Mouse (Mus musculus): ENCODE results near the gene Efcab8.
"Not testable (repeated sequence)": the region's sequence is repeated elsewhere in the genome, so short reads cannot be mapped to it uniquely, and the experiment has no call there.

Gene Efcab8

DNA sequence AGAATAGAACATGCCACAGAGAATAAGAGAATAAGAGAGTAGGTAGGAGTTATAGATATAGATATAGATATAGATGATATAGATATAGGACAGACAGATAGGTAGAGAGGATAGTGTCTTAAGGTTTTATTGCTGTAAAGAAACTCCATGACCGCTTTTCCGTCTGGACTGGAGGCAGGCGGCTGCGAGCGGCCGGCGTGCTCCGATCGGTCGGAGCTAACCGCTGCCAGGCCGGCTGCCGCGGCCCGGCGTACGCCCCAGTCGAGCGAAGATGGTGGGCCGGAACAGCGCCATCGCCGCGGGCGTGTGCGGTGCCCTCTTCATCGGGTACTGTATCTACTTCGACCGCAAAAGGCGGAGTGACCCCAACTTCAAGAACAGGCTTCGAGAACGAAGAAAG, 46.2 kb downstream of the Efcab8 start:
- in situ Hi-C loops (cut with MboI): not testable (repeated sequence)

DNA sequence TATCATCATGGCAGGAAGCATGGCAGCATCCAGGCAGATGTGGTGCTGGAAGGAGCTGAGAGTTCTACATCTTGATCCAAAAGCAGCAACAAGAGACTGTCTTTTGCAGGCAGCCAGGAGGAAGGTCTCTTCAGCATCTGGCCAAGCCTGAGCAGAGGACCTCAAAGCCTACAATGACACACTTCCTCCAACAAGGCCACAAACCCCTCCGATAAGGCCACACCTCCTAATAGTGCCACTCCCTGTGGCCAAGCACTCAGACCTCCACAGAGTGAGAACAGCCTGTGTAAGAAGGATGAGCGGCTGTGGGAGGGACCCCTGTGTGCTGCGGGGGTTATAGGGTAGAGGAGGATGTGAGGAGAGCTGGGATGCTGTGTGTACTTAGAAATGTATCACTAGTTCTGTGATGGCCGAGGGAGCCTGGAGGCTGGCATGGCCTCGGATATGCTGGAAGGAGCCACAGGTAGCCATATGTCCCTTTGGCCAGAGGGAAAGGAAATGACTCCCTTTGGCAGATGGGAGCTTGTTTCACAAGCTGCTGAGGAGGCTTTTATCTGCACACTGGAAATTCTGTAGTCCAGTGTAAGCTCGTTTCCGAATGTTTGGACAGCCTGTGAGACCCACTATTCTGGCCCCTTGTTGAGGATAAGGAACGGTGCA, 47.6 kb downstream of the Efcab8 start:
- in situ Hi-C loops (cut with MboI): no loop called here

DNA sequence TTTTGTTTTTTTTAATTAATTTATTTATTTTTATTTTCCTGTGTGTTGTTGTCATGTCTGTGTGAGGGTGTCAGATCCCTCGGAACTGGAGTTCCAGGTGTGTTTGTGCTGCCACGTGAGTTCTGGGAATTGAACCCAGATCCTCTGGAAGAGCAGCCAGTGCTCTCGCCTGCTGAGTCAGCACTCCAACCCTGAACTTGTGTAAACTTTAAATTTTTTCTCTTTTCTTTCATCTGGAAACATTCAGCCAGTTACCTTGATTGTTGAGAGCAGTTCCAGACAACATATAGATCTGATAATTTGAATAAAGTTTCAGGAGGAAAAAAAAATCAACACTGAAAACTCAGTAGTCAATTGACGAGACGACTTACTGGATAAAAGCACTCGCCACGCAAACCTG, 49.0 kb downstream of the Efcab8 start:
- in situ Hi-C loops (cut with MboI): no loop called here

DNA sequence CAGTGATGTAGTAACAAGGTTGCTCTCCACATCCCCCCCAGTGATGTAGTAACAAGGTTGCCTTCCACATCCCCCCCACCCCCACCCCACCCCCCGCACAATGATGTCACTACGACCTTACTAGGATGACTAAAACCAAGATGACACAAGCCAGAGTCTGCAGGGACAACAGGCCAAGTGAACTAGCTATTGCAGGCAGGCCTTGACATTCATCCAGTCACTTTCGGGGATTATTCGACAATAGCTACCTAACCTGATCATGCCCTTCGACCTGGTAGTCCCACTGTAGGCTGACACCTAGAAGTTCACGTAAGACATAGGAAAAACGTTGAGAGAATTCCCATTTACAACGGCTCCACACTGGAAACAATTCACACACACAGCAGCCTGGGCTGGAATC, 53.6 kb downstream of the Efcab8 start:
- in situ Hi-C loops (cut with MboI): no loop called here

DNA sequence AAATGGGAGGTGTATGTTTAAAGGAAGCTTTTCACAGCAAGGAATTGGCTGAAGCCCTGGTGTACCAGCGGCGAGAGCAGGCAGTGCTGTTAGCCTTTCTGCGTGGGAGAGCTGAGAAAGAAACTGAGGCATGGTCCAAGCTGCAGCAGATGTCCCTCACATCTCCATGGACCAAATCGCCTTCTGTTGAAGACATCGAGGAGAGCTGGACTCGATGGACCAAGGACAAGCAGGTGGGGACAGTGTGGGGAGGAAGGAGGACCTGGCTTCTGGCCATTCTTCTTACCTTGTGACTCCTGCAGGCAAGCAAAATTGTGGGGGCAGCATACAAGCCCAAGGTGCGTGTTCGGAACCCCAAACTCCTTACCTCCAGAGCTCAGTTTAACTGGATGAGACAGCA, 63.1 kb downstream of the Efcab8 start:
- in situ Hi-C loops (cut with MboI): no loop called here

DNA sequence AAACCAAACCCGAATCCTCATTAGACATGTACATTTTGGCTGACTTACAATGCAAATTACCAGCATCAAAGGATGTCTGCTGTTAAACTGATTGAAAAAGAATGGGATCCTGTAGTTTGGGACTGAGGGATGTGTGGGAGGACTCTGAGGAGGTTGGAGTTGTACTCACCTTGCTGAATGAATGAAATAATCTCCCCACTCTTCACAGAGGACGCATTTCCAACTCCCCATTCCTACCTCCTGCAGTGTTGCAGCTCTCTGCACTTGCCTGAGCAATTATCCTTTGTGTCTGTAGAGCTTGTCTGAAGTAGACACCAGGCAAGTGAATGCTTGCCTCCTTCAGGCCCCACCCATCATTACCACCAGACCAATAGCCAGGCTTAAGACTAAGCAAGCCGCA, 68.7 kb downstream of the Efcab8 start:
- in situ Hi-C loops (cut with MboI): no loop called here

DNA sequence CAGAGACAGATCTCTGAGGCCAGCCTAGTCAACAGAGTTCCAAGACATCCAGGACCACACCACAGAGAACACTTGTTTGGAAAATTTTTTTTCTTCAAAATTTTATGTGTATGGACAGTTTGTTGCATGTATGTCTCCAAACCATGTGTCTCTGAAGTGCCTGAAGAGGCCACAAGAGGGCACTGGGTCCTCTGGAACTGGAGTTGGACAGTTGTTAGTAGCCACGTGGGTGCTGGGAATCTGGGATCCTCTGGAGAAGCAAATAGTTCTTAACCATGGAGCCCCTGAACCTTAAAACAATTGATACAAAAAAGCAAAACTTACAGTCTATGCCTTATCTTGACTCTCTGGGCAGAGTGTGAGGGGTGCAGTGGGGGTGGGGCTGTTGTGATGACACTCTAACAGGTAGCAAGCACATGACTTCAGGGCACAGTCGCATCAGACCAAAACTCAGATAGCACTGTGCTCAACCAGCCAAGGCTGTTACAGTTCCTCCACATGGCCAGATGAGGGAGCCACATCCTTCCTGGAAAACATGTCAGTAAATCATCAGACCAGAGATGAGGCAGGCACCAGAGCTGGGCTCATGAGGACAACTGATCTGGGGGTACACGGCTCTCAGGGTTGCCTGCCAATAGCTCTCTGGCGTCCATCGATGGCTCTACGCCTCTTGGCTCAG, 70.8 kb downstream of the Efcab8 start:
- in situ Hi-C loops (cut with MboI): no loop called here

DNA sequence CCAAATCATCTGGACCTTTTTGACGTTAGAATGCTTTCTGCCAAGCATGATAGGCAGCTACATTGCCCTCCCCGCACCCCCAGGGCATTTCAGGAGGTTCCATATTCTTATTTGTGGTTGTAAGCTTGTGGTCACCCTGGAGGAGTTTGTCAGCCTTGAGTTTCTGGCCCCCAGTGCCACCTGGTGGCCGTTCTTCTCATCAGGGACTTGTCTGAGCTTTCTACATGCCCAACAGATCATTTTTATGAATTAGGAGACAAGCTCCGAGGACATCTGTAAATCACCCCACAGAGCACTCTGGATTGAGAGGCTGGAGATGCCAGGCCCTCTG, 71.3 kb downstream of the Efcab8 start:
- in situ Hi-C loops (cut with MboI): no loop called here

DNA sequence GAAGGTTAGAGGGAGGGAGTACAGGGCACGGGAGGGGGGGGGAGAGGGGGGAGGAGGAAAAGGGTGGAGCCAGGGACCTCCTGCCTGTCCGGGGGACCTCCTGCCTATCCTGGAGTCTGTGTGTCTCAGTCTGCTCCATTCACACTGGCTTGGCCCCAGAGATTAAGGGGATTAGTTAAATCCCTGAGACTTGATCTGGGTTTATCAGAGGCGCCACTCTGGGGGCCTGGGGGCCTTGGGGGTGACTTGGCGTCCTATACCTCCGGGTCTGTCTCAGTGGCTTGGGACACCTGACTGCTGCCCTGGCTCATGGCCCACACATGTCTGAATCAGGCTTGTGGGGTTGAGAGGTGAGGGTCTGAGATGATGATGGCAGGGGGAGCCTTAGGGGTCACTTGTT, 73.8 kb downstream of the Efcab8 start:
- in situ Hi-C loops (cut with MboI): no loop called here

DNA sequence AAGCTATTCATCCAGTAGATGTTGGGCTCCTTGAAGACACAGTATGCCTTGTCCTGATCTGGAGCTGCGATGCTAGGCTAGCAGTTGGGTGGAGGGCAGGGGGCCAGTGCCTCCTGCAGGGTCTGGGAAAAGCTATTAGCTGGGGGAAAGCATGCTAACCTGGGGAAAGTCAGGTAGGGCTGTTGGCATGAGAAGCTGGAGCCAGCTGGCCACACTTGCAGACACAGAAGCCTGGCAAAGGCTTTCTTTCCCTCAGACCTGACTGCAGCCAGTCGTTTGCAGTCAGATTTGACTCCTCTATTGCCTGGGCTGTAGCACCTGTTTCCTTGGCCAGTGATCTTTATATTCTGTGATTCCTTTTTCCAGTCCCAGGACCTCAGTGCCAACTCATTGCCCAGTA, 79.8 kb downstream of the Efcab8 start:
- in situ Hi-C loops (cut with MboI): no loop called here

DNA sequence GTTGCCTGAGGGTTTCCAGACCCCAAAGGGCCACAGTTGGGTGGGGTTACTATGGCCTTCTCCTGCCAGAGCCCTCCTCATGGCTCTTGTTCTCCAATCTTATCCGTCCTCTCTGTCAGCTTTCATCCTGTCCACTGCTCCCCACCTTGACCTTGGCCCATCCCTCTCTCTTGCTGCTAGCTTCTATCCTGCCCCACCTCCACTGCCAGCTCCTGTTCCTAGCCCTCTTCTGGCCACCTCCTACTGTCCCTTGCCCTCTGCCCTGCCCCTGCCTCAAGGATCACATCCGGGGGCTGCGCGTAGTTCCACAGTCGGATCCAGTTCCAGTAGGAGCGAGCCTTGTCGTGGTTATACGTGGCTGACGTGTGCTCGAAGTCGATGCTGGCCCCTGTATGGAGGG, 80.6 kb downstream of the Efcab8 start:
- in situ Hi-C loops (cut with MboI): no loop called here

DNA sequence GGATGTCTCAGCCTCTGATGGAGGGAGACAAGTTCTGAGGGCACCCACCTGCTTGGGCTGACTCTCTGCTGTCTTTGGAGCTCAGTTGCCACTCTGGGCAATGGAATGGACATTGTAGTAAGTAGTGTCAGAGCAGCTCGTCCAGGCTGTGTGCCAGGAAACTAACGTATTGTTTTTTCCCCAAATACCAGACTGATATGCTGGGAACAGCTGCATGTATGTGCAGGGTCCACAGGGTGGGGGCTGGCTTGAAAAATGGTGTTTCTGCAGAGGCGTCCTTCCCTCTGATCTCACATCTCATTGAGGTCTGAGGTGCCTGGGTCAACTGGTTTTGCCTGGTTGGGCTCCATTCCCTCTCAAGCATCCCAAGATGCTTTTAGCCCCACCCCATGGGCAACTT, 81.0 kb downstream of the Efcab8 start:
- in situ Hi-C loops (cut with MboI): no loop called here

DNA sequence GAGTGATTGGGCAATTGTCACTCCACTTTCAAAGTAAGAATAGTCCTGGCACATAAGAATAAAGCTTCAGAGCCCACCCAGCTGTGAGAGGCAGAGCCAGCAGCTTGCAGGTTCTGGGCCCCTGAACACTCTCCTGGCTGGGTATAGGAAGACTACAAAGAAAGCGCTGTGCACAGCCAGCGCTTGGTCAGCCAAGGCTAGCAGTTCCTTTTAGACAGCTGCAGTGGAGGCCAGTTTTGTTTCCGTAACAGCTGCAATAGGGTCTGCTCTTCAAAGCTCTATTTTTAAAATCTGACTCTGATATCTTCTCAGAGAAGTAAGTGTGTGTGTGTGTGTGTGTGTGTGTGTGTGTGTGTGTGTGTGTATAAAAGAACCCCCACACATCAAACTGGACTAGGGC, 82.2 kb downstream of the Efcab8 start:
- in situ Hi-C loops (cut with MboI): no loop called here

DNA sequence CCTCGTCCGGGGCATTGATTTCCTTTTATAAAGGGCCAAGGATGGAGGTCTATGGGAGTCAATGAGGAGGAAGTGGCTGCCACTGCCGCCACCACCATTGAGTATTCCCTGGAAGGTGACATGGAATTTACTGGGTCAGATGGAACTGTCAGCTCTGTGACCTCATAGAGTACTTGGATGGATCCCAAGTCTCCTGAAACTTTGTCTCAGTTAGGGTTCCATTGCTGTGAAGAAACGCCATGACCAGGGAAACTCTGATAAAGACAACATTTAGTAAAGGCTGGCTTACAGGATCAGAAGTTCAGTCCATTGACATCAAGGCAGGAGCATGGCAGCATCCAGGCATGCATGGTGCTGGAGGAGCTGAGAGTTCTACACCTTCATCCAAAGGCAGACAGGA, 91.3 kb downstream of the Efcab8 start, which contains the start of gene Sun5:
TSS of gene Sun5 (minus strand) at position 101 of the 400 bp plus-strand sequence.
- in situ Hi-C loops (cut with MboI): no loop called here

DNA sequence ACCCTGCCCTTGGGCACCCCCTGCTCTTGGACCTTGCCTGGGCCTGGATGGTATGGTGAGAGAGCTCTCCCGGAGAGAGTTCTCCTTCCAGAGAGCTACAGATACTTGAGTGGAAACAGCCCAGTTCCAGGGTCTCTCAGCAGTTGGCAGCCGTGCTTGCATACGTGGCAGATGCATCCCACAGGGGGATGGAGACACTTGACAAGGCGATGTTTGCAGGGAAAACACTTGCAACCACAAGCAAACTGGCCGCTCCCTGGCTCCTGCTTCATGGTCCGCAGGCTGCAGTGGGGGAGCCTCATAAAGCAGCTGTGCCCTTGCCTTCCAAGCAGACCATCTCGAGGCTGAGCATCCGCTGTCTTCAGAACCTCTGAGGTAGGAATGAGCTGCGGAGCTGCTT, 95.0 kb downstream of the Efcab8 start, which contains the start of gene Bpifb2:
TSS of gene Bpifb2 (plus strand) at position 301 of the 400 bp plus-strand sequence.
- in situ Hi-C loops (cut with MboI): no loop called here

Measured in mature B cell (primary cell).